Mouse (Mus musculus) limb, embryonic 14.5 days (tissue): ENCODE measurements around the gene Lim2. TPM values are rescaled to one million over a fixed set of nuclear protein-coding genes. Genes with fewer than 3 reads are reported as not detected.

Experiments
- ATAC-seq: fragments of 200-750 bp; cut with Nextera tagmentation; 2 replicates; pipeline ENCODE4 v1.8.0; 2017; ENCODE audit warnings: low read depth, moderate number of reproducible peaks, moderate TSS enrichment; ENCODE audit not compliant: low FRiP score
- DNase-seq: peaks from one replicate; pipeline ENCODE4 v3.0.0-alpha.2; 2015; ENCODE audit warnings: low spot score
- H3K27ac ChIP-seq: fragments of 300-500 bp; sonication (generic); replicated peaks from 2 replicates; pipeline ENCODE4 v1.5.1; 2014; ENCODE audit warnings: low read depth, mild to moderate bottlenecking, low read length, moderate library complexity, mixed read lengths
- H3K27me3 ChIP-seq: fragments of 300-500 bp; sonication (generic); 2 replicates; pipeline ENCODE4 v1.6.1; 2014; ENCODE audit warnings: low read length, mixed read lengths; ENCODE audit not compliant: control insufficient read depth, insufficient read depth
- H3K36me3 ChIP-seq: fragments of 300-500 bp; sonication (generic); 2 replicates; pipeline ENCODE4 v1.6.1; 2014; ENCODE audit warnings: mild to moderate bottlenecking, low read length, moderate library complexity, mixed read lengths; ENCODE audit not compliant: control insufficient read depth, insufficient read depth
- H3K4me1 ChIP-seq: fragments of 300-500 bp; sonication (generic); 2 replicates; pipeline ENCODE4 v1.6.1; 2014; ENCODE audit warnings: antibody characterized with exemption, low read length, mixed read lengths; ENCODE audit not compliant: control insufficient read depth, insufficient read depth
- H3K4me2 ChIP-seq: fragments of 300-500 bp; sonication (generic); replicated peaks from 2 replicates; pipeline ENCODE4 v1.6.1; 2014; ENCODE audit warnings: low read depth, mild to moderate bottlenecking, low read length, moderate library complexity; ENCODE audit not compliant: severe bottlenecking
- H3K4me3 ChIP-seq: fragments of 300-500 bp; sonication (generic); replicated peaks from 2 replicates; pipeline ENCODE4 v1.5.1; 2014; ENCODE audit warnings: low read length
- H3K9ac ChIP-seq: fragments of 300-500 bp; sonication (generic); 2 replicates; pipeline ENCODE4 v1.6.1; 2014; ENCODE audit warnings: mild to moderate bottlenecking, low read depth, low read length, moderate library complexity; ENCODE audit not compliant: severe bottlenecking
- H3K9me3 ChIP-seq: fragments of 300-500 bp; sonication (generic); 2 replicates; pipeline ENCODE4 v1.6.1; 2016; ENCODE audit warnings: low read length; ENCODE audit not compliant: control insufficient read depth
- POLR2A ChIP-seq: fragments of 200-500 bp; IDR thresholded peaks from 2 replicates; pipeline ENCODE4 v1.8.0; 2012; ENCODE audit warnings: inconsistent platforms, mild to moderate bottlenecking, moderate library complexity, borderline replicate concordance; ENCODE audit not compliant: insufficient read depth, insufficient read length; ENCODE audit errors: extremely low read depth
- WGBS: fragments of 180-500 bp; shearing (Covaris S2); extraction: QIAGEN DNeasy Blood & Tissue Kit; methylation state at CpG from one replicate; pipeline ENCODE4 v1.1.7; 2014; 5-methylcytosine and 5-hydroxymethylcytosine counted together
- polyA plus RNA-seq, 2 experiments: library from polyadenylated mRNA; depleted of rRNA in 1 of 2; stranded (reverse) in 1 of 2; unstranded in 1 of 2; fragments of >200 nt; fragmentation: Nextera tagmentation in 1 of 2; extraction: Ambion mirVana in 1 of 2; gene quantifications; 2 replicates each; pipeline versions ENCODE4 v1.2.1 to v1.2.3; 2012 to 2014

The Lim2 gene
- polyA plus RNA-seq, 2 experiments: not detected

DNA sequence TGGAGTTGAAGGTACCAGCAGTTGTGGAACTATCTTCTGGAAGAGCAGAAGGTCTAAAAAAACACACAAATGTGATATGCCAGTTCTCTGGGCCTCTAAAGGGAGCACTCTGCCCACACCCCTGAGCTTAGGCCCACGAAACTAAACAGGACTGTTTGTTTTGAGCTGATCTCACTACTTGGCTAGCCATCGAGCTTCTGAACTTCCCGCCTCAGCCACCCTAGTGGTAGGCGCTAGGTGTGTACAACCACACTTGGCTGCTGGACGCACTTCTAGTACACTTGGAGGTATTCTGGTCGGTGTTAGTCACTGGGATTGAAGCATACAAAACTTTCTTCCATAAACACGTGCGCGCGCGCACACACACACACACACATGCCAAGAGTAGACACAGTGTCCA, 24.3 kb downstream of the Lim2 start:
- H3K9me3 ChIP-seq: no peaks in the 10 kb centered on the region
- WGBS: 96% methylated on average over 11 of the region's 11 CpGs
- H3K27me3 ChIP-seq: no peaks in the 10 kb centered on the region
- peaks cover 33% of the 10 kb centered on the region for H3K36me3 ChIP-seq
- H3K27ac ChIP-seq: no peak overlapping the region
- no peak overlapping the region for H3K4me2 ChIP-seq
- TF ChIP-seq POLR2A: no peak
- H3K4me3 ChIP-seq: no peak overlapping the region
- no peak overlapping the region for H3K9ac ChIP-seq
- H3K4me1 ChIP-seq: 0 out of 2 replicates have a peak, but pooled peaks cover 3% of the 10 kb centered on the region
- ATAC-seq (no peak), DNase-seq (no peak)

DNA sequence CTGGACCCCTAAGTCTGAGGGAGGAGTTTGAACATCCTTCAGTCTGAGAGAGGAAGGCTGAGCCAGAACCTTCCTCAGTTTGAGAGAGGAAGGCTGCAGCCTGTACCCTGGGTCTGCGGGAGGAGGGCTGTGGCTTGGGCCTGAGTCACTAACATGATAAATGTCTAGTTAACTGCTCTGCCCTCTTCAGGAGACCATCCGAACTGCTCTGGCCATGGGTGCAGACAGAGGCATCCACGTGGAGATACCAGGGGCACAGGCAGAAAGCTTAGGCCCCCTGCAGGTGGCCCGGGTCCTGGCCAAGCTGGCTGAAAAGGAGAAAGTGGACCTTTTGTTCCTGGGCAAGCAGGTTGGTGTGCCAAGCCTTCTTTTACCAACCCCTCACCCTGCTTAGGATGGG, 25.1 kb downstream of the Lim2 start:
- ATAC-seq: no peak
- DNase-seq: no peak
- Histone ChIP-seq H3K4me3 (no peak overlapping the region), H3K4me1 (0 out of 2 replicates have a peak, but pooled peaks cover 2% of the 10 kb centered on the region), H3K27ac (no peak overlapping the region), H3K9ac (no peak overlapping the region), H3K4me2 (no peak overlapping the region), H3K9me3 (no peaks in the 10 kb centered on the region), H3K36me3 (peaks cover 41% of the 10 kb centered on the region), H3K27me3 (no peaks in the 10 kb centered on the region)
- TF ChIP-seq POLR2A: no peak
- WGBS: 50% methylated on average over 4 of the region's 4 CpGs

DNA sequence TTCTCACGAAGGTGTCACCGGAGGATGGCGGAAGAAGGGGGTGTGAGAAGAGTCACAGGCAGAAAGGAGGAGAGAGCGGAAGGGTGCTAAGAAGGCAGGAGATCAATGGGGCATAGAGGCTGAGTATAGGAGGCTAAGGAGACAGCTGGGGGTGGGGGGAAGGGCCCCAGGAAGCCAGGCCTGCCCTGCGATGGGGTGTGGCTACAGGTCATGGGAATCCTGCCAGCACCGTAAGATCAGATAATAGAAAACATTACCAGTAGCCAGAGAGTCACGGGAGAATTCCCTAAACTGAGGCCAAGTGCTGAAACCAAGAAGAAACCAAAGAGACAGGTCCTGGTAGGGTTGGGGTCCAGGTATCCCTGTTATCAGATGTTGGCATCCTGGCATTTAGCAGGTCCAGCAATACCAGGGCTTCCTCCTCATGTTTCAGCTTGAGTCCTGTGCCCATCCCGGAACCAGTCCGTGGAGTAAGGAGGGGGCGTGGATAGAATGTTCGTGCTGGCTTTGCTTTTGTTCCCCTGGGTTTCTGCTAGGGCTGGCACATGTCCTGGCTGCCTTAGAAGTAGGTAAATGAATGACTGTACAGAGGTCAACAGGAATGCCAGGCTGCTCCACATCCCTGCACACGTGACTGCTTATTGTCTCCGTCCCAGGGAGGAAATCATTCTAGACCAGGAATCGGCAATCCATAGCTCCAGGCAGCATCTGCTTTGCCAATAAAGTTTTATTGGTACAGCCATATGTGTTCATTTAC, 26.3 kb downstream of the Lim2 start:
- H3K27ac ChIP-seq: no peak overlapping the region
- no peaks in the 10 kb centered on the region for H3K27me3 ChIP-seq
- no peak for TF ChIP-seq POLR2A
- DNase-seq (no peak), ATAC-seq (no peak)
- H3K4me3 ChIP-seq: no peak overlapping the region
- H3K9ac ChIP-seq: no peak overlapping the region
- peaks cover 45% of the 10 kb centered on the region for H3K36me3 ChIP-seq
- WGBS: 66% methylated on average over 14 of the region's 14 CpGs
- H3K4me1 ChIP-seq: no peaks in the 10 kb centered on the region
- no peaks in the 10 kb centered on the region for H3K9me3 ChIP-seq
- no peak overlapping the region for H3K4me2 ChIP-seq

DNA sequence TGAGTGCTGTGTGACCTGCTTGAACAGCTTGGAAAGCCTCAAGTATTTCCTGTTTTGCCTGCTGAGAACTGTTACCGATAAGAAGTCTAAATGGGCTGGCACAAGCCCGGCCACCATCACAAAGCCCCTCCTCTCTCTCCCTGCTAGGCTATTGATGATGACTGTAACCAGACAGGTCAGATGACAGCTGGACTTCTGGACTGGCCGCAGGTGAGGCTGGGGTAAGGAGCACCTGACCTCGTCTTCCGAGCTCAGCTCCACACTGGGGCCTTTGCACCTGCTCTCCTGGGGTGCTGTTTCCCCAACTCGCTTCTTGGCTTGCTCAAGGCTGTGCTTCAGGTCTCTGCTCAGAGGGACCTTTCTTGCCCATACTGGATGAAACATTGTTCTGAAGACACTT, 26.9 kb downstream of the Lim2 start:
- no peaks in the 10 kb centered on the region for H3K27me3 ChIP-seq
- DNase-seq (no peak), ATAC-seq (no peak)
- peaks cover 45% of the 10 kb centered on the region for H3K36me3 ChIP-seq
- TF ChIP-seq POLR2A: no peak
- H3K9ac ChIP-seq: no peak overlapping the region
- WGBS: 61% methylated on average over 6 of the region's 6 CpGs
- no peaks in the 10 kb centered on the region for H3K4me1 ChIP-seq
- H3K27ac ChIP-seq: no peak overlapping the region
- no peak overlapping the region for H3K4me2 ChIP-seq
- H3K4me3 ChIP-seq: no peak overlapping the region
- no peaks in the 10 kb centered on the region for H3K9me3 ChIP-seq

DNA sequence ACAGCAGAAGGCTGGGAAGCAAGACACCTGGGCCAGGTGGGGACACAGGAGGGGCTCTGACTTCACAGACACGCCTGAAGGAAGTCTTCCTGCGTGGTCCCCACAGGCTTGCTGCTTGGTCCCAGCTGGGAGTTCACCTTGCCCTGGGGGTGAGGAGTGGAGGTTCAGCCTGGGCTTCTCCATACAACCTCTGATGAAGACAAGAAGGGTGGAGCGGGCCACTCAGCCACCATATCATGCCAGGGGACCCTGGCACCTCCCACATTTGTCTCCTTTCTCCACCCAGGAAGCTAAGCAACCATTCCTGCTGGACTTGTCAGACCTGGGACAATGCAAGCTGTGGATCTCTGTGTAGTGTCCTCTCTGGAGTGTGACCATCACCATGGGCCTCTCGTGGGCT, 35.4 kb downstream of the Lim2 start, which contains the start of gene Vsig10l:
Gene Vsig10l (plus strand): TSS at position 301 of the 400 bp plus-strand sequence.
- 0 out of 2 replicates have a peak, but pooled peaks cover 2% of the 10 kb centered on the region for H3K4me1 ChIP-seq
- H3K36me3 ChIP-seq: 0 out of 2 replicates have a peak, but pooled peaks cover 2% of the 10 kb centered on the region
- no peak within 1 kb of the TSS for H3K4me2 ChIP-seq
- no peak within 1 kb of the TSS for H3K4me3 ChIP-seq
- TF ChIP-seq POLR2A: no peak
- WGBS: 60% methylated on average over 4 of the region's 4 CpGs
- no peak for DNase-seq
- ATAC-seq: no peak
- peaks cover 12% of the 10 kb centered on the region for H3K27me3 ChIP-seq
- H3K9me3 ChIP-seq: no peaks in the 10 kb centered on the region
- no peak within 1 kb of the TSS for H3K27ac ChIP-seq
- no peak within 1 kb of the TSS for H3K9ac ChIP-seq
